Comparison of ENCODE assay signal across 10 mouse cellular contexts in genomic region chr8:83100041-83100440, GRCm38 (mm10).
DNase-seq lines count a peak whose midpoint lies in the region; ATAC-seq and TF ChIP-seq lines count a peak whose summit lies in the region.
"Had no signal": no experiment of that assay in that cellular context is flagged by ENCODE, and none has a peak within 500 bp of the region (broad histone marks: within the 10 kb centered on the region; RNA-seq: fewer than 3 reads in every experiment).

No protein-coding gene starts in this region.

- 52% methylated on average over 1 of the region's 1 CpGs for WGBS in midbrain, embryonic 11.5 days
- WGBS in midbrain, embryonic 13.5 days, result 53% methylated on average over 1 of the region's 1 CpGs
- 55% methylated on average over 1 of the region's 1 CpGs for WGBS in thymus, adult 2 months
- 53% methylated on average over 1 of the region's 1 CpGs for WGBS in forebrain, embryonic 16.5 days

- H3K27ac ChIP-seq in gastrocnemius, adult 2 months, result no peak overlapping the region
- H3K27ac ChIP-seq in midbrain, embryonic 11.5 days (ENCODE audit: low read depth, low read length), result no peak overlapping the region
- H3K27ac ChIP-seq in midbrain, embryonic 13.5 days, result no peak overlapping the region
- no peak overlapping the region for H3K27ac ChIP-seq in thymus, adult 2 months (ENCODE audit: control insufficient read depth, insufficient read depth, low read length)
- no peak overlapping the region for H3K27ac ChIP-seq in forebrain, embryonic 16.5 days (ENCODE audit: low read length)
- H3K27ac ChIP-seq: heart, embryonic 13.5 days; liver, embryonic 15.5 days had no signal

- ATAC-seq in midbrain, embryonic 11.5 days (ENCODE audit: low FRiP score), result no peak; the same call in 1 of the 2 replicates
- no peak for ATAC-seq in midbrain, embryonic 13.5 days
- peak; percentile 33; the same call in 1 of the 2 replicates for ATAC-seq in neutrophil, adult 5-6 weeks (ENCODE audit: extremely low read depth, insufficient number of reproducible peaks, low FRiP score, poor library complexity, severe bottlenecking)
- no peak for ATAC-seq in forebrain, embryonic 16.5 days

- no peak overlapping the region for H3K4me3 ChIP-seq in gastrocnemius, adult 2 months
- H3K4me3 ChIP-seq in midbrain, embryonic 11.5 days (ENCODE audit: low read depth, low read length), result no peak overlapping the region
- H3K4me3 ChIP-seq in midbrain, embryonic 13.5 days (replicated peaks), result no peak overlapping the region
- H3K4me3 ChIP-seq in thymus, adult 2 months (ENCODE audit: control insufficient read depth, insufficient read depth, low read length), result no peak overlapping the region
- no peak overlapping the region for H3K4me3 ChIP-seq in forebrain, embryonic 16.5 days (replicated peaks; ENCODE audit: low read length)
- H3K4me3 ChIP-seq: heart, embryonic 13.5 days; liver, embryonic 15.5 days had no signal

- no peak overlapping the region for H3K9ac ChIP-seq in midbrain, embryonic 11.5 days (ENCODE audit: low read length)
- H3K9ac ChIP-seq in midbrain, embryonic 13.5 days (replicated peaks), result no peak overlapping the region
- no peak overlapping the region for H3K9ac ChIP-seq in forebrain, embryonic 16.5 days (replicated peaks; ENCODE audit: low read depth, low read length)
- H3K9ac ChIP-seq: heart, embryonic 13.5 days; liver, embryonic 15.5 days had no signal

- no peaks in the 10 kb centered on the region for H3K36me3 ChIP-seq in midbrain, embryonic 11.5 days (ENCODE audit: control insufficient read depth, insufficient read depth, low read length)
- no peaks in the 10 kb centered on the region for H3K36me3 ChIP-seq in midbrain, embryonic 13.5 days
- H3K36me3 ChIP-seq in thymus, adult 2 months (ENCODE audit: control insufficient read depth, insufficient read depth, low read length), result no peaks in the 10 kb centered on the region
- no peaks in the 10 kb centered on the region for H3K36me3 ChIP-seq in forebrain, embryonic 16.5 days (ENCODE audit: control insufficient read depth, insufficient read depth)
- H3K36me3 ChIP-seq: heart, embryonic 13.5 days; liver, embryonic 15.5 days had no signal

- peak; percentile 61 for TF ChIP-seq CTCF in gastrocnemius, adult 2 months (IDR thresholded peaks at IDR 0.05)
- TF ChIP-seq CTCF in thymus, adult 2 months (IDR thresholded peaks at IDR 0.05; ENCODE audit: borderline replicate concordance, control insufficient read depth, extremely low read depth, insufficient read depth, low read length, poor library complexity), result no peak

- intact Hi-C loops in gastrocnemius, adult 2 months (cut with DNase I), result loop anchor here (5.0 kb wide), 1 partner anchor 242 kb away; no protein-coding TSS in a partner anchor

- no peak overlapping the region for H3K4me2 ChIP-seq in midbrain, embryonic 11.5 days
- H3K4me2 ChIP-seq in midbrain, embryonic 13.5 days (replicated peaks), result no peak overlapping the region
- H3K4me2 ChIP-seq in forebrain, embryonic 16.5 days (ENCODE audit: low read length), result no peak overlapping the region
- H3K4me2 ChIP-seq: heart, embryonic 13.5 days; liver, embryonic 15.5 days had no signal

- no peaks in the 10 kb centered on the region; the same call in 1 of the 2 replicates for H3K4me1 ChIP-seq in midbrain, embryonic 11.5 days (ENCODE audit: control insufficient read depth, insufficient read depth, low read length)
- no peaks in the 10 kb centered on the region for H3K4me1 ChIP-seq in midbrain, embryonic 13.5 days (replicated peaks)
- H3K4me1 ChIP-seq in thymus, adult 2 months (replicated peaks; ENCODE audit: control insufficient read depth, insufficient read depth, low read length), result no peaks in the 10 kb centered on the region
- H3K4me1 ChIP-seq in forebrain, embryonic 16.5 days (replicated peaks; ENCODE audit: control insufficient read depth, insufficient read depth, low read length), result no peaks in the 10 kb centered on the region
- H3K4me1 ChIP-seq: heart, embryonic 13.5 days; liver, embryonic 15.5 days had no signal

- no peaks in the 10 kb centered on the region for H3K27me3 ChIP-seq in midbrain, embryonic 11.5 days (ENCODE audit: control insufficient read depth, insufficient read depth, low read length)
- no peaks in the 10 kb centered on the region for H3K27me3 ChIP-seq in midbrain, embryonic 13.5 days
- H3K27me3 ChIP-seq in thymus, adult 2 months (ENCODE audit: control insufficient read depth, insufficient read depth, low read length), result no peaks in the 10 kb centered on the region
- H3K27me3 ChIP-seq in forebrain, embryonic 16.5 days (replicated peaks; ENCODE audit: control insufficient read depth, insufficient read depth, low read length), result no peaks in the 10 kb centered on the region
- H3K27me3 ChIP-seq: heart, embryonic 13.5 days; liver, embryonic 15.5 days had no signal

- no peaks in the 10 kb centered on the region for H3K9me3 ChIP-seq in midbrain, embryonic 11.5 days (ENCODE audit: control insufficient read depth, low read length)
- no peaks in the 10 kb centered on the region for H3K9me3 ChIP-seq in midbrain, embryonic 13.5 days
- H3K9me3 ChIP-seq in forebrain, embryonic 16.5 days (ENCODE audit: control insufficient read depth, low read length), result no peaks in the 10 kb centered on the region
- H3K9me3 ChIP-seq: heart, embryonic 13.5 days; liver, embryonic 15.5 days had no signal

- DNase-seq in gastrocnemius, adult 2 months, result no peak
- DNase-seq in gastrocnemius, postnatal 10 days, result no peak
- peak; percentile 89 for DNase-seq in midbrain, embryonic 11.5 days (ENCODE audit: low spot score, missing footprints)
- peak; percentile 44 for DNase-seq in cerebellum, adult 9-10 months
- DNase-seq in thymus, adult 2 months, result no peak

- TF ChIP-seq POLR2A in thymus, adult 2 months (IDR thresholded peaks at IDR 0.05; ENCODE audit: control insufficient read depth, extremely low read depth, insufficient read depth, low read length, poor library complexity), result no peak

Comparison
In these comparisons a context has a peak if more than half of its experiments do, and no peak if none do; other contexts are left out.
1. DNase-seq: peak in midbrain, embryonic 11.5 days (single experiment) and cerebellum, adult 9-10 months (single experiment); none in gastrocnemius, adult 2 months (single experiment), gastrocnemius, postnatal 10 days (single experiment) and thymus, adult 2 months (single experiment).